Mouse (Mus musculus) megakaryocyte, adult 5-6 weeks (primary cell): ENCODE measurements around the gene Prr5. TPM values are rescaled to one million over a fixed set of nuclear protein-coding genes. Genes with fewer than 3 reads are reported as not detected.
"Not testable (repeated sequence)": the region's sequence is repeated elsewhere in the genome, so short reads cannot be mapped to it uniquely, and the experiment has no call there.

Experiments
- ATAC-seq: 2 replicates; pipeline ENCODE4 v1.8.0; 2016; ENCODE audit warnings: mild to moderate bottlenecking, inconsistent platforms; ENCODE audit not compliant: poor library complexity, severe bottlenecking
- total RNA-seq, 2 experiments: library from RNA; stranded (forward) in 1 of 2; stranded (reverse) in 1 of 2; fragments of 153-499, 151-499 nt in 1 of 2; fragments of 221-1000, 200-1000 nt in 1 of 2; gene quantifications; 2 replicates each; pipeline versions ENCODE4 v1.2.3 to v1.2.4; 2015 to 2017

Gene Prr5
- total RNA-seq, 2 experiments from 2014 or later: 5.4 to 6.4 TPM

DNA sequence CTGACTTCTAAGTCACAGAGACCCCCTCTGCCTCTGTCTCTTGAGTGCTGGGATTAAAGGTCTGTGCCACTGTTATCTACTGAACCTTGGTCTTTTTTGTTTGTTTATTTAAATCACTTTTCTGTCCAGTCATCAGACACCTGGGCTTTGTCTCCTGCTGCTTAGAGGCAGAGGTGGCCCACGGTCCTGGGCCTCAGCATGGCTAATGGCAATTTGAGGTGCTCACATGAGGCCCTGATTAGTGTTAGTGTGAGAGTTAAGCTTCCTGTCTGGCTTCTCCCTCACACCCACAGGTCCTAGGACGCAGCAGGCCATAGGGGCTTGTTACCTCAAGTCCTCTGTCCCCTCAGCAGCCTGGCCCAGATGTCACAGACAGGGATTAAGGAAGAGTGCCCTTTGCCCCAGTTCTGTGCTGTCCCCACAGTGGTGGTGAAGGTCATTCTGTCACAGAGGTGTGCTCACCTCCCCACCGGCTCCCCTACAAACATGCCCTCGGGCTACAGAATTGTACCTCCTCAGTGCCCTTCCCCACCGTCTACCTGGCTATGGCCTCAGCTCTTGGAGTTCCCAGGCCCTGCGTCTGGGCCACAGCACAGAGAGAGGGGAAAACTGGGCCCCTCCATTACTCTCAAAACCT lies 37.7 kb downstream of the Prr5 start:
- no peak for ATAC-seq

- ATAC-seq: no peak
These were observed 43.4 kb downstream of the Prr5 start for GRCm38 (mm10) chr15:84712566-84713405.

- ATAC-seq: no peak
These were observed 45.3 kb downstream of the Prr5 start for GRCm38 (mm10) chr15:84714730-84715129.

- no peak for ATAC-seq
These were observed 45.7 kb downstream of the Prr5 start for GRCm38 (mm10) chr15:84715132-84715531.

GRCm38 (mm10) chr15:84717570-84718270 lies 48.3 kb downstream of the Prr5 start:
- not testable (repeated sequence) for ATAC-seq

GRCm38 (mm10) chr15:84718785-84719184 lies 49.4 kb downstream of the Prr5 start:
- ATAC-seq: no peak

- ATAC-seq: no peak
These were observed 50.4 kb downstream of the Prr5 start, which contains the start of gene Arhgap8 for GRCm38 (mm10) chr15:84719791-84720190. Gene Arhgap8 (plus strand): TSS chr15:84720052.

- ATAC-seq: no peak
These were observed 51.1 kb downstream of the Prr5 start for GRCm38 (mm10) chr15:84720291-84721204.

- ATAC-seq: not testable (repeated sequence)
These were observed 54.2 kb downstream of the Prr5 start for GRCm38 (mm10) chr15:84723656-84724055.

- ATAC-seq: no peak
These were observed 54.8 kb downstream of the Prr5 start for GRCm38 (mm10) chr15:84724199-84724598.

DNA sequence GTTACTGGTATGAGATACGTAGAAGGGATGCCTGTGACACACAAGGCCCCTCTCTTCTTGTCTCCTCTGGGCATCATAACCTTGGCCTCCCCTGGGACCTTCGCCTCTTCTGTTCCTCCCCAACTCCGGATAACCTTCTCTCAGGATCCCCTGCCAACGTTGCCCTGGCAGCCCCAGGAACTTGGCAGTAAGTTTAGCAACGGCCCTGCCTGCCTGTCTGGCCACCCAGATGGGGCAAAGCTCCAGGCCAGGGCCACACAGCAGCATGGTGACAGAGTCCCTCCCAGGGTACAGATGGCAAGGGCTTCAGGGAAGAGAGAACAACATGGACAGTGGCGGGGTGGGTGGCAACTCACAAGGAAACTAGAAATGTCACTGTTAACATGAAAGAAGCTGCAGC lies 60.3 kb downstream of the Prr5 start:
- no peak for ATAC-seq

- no peak for ATAC-seq
These were observed 61.5 kb downstream of the Prr5 start for GRCm38 (mm10) chr15:84730893-84731292.

- no peak for ATAC-seq
These were observed 62.4 kb downstream of the Prr5 start for GRCm38 (mm10) chr15:84731676-84732424.

- ATAC-seq: no peak
These were observed 63.0 kb downstream of the Prr5 start for GRCm38 (mm10) chr15:84732425-84732749.

- no peak for ATAC-seq
These were observed 67.0 kb downstream of the Prr5 start for GRCm38 (mm10) chr15:84736346-84736993.

- ATAC-seq: no peak
These were observed 67.5 kb downstream of the Prr5 start for GRCm38 (mm10) chr15:84736994-84737346.

DNA sequence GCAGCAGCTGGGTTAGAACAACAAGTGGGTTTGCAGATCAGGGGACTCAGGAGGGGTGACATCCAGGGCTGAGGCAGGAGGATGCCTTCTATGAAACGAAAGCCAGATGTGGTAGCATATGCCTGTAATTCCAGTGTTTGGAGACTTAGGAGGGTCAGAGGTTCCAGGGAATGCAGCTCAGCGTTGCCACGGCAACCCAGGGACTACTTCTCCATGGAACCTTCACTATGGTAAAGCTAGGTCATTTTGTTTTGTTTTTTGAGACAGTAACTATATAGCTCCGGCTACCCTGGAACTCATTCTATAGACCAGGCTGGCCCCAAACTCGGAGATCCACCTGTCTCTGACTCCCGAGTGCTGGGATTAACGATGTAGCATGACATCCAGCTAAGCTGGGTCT lies 68.8 kb downstream of the Prr5 start:
- no peak for ATAC-seq

DNA sequence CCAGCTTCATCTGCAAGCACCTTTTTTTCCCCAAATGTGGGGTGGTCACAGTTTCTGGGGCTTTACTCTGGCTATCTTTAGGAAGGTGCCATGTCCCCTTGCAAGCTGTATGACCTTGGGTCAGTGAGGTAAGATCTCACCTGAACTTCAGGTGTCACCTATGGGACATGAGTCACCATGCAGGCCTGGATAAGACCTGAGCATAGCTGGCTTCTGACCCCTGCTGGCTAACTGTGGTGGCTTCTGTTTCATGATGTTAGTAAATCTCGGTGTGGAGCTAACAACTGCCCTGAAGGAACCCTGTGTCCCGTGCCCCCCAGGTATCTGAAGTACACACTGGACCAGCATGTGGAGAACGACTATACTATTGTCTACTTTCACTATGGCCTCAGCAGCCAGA lies 72.2 kb downstream of the Prr5 start:
- no peak for ATAC-seq

- ATAC-seq: no peak
These were observed 73.9 kb downstream of the Prr5 start for GRCm38 (mm10) chr15:84743347-84743746.

DNA sequence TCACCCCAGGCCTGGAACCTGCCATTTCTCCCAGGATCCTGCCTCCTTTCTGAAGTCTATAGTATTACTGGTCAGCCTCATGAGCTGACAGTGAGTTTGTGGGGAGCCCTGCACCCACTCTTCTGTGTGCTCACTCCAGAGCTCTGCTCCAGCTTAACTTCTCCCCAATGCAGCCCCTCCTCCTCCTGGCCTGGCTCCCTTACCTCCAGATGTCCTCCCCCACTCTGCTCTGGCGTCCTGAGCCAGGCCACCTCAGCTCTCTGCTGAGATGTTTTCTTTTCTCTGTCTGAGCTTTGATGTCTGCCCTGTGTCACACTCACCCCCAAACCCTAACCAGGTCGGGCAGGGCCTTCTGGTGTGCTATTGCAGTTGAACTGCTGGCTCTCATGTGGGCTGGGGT lies 74.9 kb downstream of the Prr5 start:
- no peak for ATAC-seq
